Mouse (Mus musculus) layer of hippocampus, adult 6 months (tissue): ENCODE data around the gene Bloc1s4. TPM values are rescaled to one million over a fixed set of nuclear protein-coding genes. Genes with fewer than 3 reads are reported as not detected.

ENCODE experiments used
- long read RNA-seq, 2 experiments: library from polyadenylated mRNA; unstranded; transcript quantifications; one replicate each; pipeline ENCODE4 v2.0.0; 2019 to 2020
- polyA plus RNA-seq: library from polyadenylated mRNA; unstranded; fragments of <200 nt; fragmentation: Nextera tagmentation; gene quantifications from 2 replicates; pipeline ENCODE4 v1.2.3, GENCODE M21; 2021

The Bloc1s4 gene
- 33.9 and 39.7 TPM in 2 replicates for polyA plus RNA-seq
- long read RNA-seq, experiment 1, transcript Bloc1s4-201 (1 exons, 1,273 nt), result major isoform, 70 of 70 reads
- long read RNA-seq, experiment 1, partial matches to known transcripts, result 0 of 70 reads
- long read RNA-seq, experiment 1, other reads (novel, unspliced or antisense), result 0 of 70 reads
- long read RNA-seq, experiment 2, transcript Bloc1s4-201 (1 exons, 1,273 nt), result major isoform, 108 of 108 reads
- long read RNA-seq, experiment 2, partial matches to known transcripts, result 0 of 108 reads
- long read RNA-seq, experiment 2, other reads (novel, unspliced or antisense), result 0 of 108 reads

GRCm38 (mm10) chr5:36748536-36749061 is at the start of gene Bloc1s4:
Bloc1s4 (minus strand) TSS chr5:36748650.

GRCm38 (mm10) chr5:36796296-36797014 is 48.0 kb upstream of the Bloc1s4 start, which contains the start of gene Mrfap1:
Mrfap1 (minus strand) TSS chr5:36796772.

Other genes with a start within 250 kb of the Bloc1s4 start
- gene Tbc1d14, start 155.4 kb downstream of the Bloc1s4 start, polyA plus RNA-seq, result 19.5 and 20.5 TPM in 2 replicates
- 10.2 and 12.3 TPM in 2 replicates for gene D5Ertd579e, start 52.6 kb downstream of the Bloc1s4 start, polyA plus RNA-seq
- gene Mrfap1, start 48.1 kb upstream of the Bloc1s4 start, polyA plus RNA-seq, result 709 and 780 TPM in 2 replicates
- gene Man2b2, start 82.0 kb upstream of the Bloc1s4 start, polyA plus RNA-seq, result 28.2 and 29.0 TPM in 2 replicates
- 60.1 and 66.6 TPM in 2 replicates for gene Ppp2r2c, start 119.9 kb upstream of the Bloc1s4 start, polyA plus RNA-seq
- gene Wfs1, start 240.6 kb upstream of the Bloc1s4 start, polyA plus RNA-seq, result 77.3 and 97.8 TPM in 2 replicates